Mouse (Mus musculus): Measurements from ENCODE around the gene Farsb. TPM values are rescaled to one million over a fixed set of nuclear protein-coding genes. Genes with fewer than 3 reads are reported as not detected.

Farsb gene
- polyA plus RNA-seq, 1 experiment from 2014 or later: 137 TPM

- Histone ChIP-seq H3K4me1 (ENCODE audit: control insufficient read depth, insufficient read depth, low read length) (no peaks in the 10 kb centered on the region), H3K4me3 (ENCODE audit: low read depth, low read length) (no peak overlapping the region), H3K27me3 (ENCODE audit: control insufficient read depth, insufficient read depth, low read length) (no peaks in the 10 kb centered on the region), H3K36me3 (ENCODE audit: control insufficient read depth, insufficient read depth, low read length) (peaks cover 2% of the 10 kb centered on the region; the same call in 1 of the 2 replicates), H3K9ac (replicated peaks; ENCODE audit: low read depth, low read length) (no peak overlapping the region), H3K27ac (ENCODE audit: low read length) (no peak overlapping the region), H3K4me2 (replicated peaks; ENCODE audit: low read depth, low read length) (no peak overlapping the region), H3K9me3 (ENCODE audit: control insufficient read depth, low read depth, low read length) (no peaks in the 10 kb centered on the region)
- WGBS: 73% methylated on average over 2 of the region's 2 CpGs
- no peak for ATAC-seq (ENCODE audit: insufficient number of reproducible peaks, insufficient read depth, low FRiP score, low read depth)
Measured at GRCm38 (mm10) chr1:78422576-78422975, 66.1 kb downstream of the Farsb start.

- H3K36me3 ChIP-seq (ENCODE audit: control insufficient read depth, insufficient read depth, low read length): peaks cover 2% of the 10 kb centered on the region; the same call in 1 of the 2 replicates
- no peak for ATAC-seq (ENCODE audit: insufficient number of reproducible peaks, insufficient read depth, low FRiP score, low read depth)
- no peak overlapping the region for H3K27ac ChIP-seq (ENCODE audit: low read length)
- no peak overlapping the region for H3K9ac ChIP-seq (replicated peaks; ENCODE audit: low read depth, low read length)
- no peaks in the 10 kb centered on the region for H3K27me3 ChIP-seq (ENCODE audit: control insufficient read depth, insufficient read depth, low read length)
- H3K4me1 ChIP-seq (ENCODE audit: control insufficient read depth, insufficient read depth, low read length): no peaks in the 10 kb centered on the region
- H3K4me2 ChIP-seq (replicated peaks; ENCODE audit: low read depth, low read length): no peak overlapping the region
- H3K4me3 ChIP-seq (ENCODE audit: low read depth, low read length): no peak overlapping the region
- WGBS: 83% methylated on average over 5 of the region's 5 CpGs
- no peaks in the 10 kb centered on the region for H3K9me3 ChIP-seq (ENCODE audit: control insufficient read depth, low read depth, low read length)
Measured at GRCm38 (mm10) chr1:78421749-78422148, 66.9 kb downstream of the Farsb start.

- Histone ChIP-seq H3K9me3 (ENCODE audit: control insufficient read depth, low read depth, low read length) (no peaks in the 10 kb centered on the region), H3K4me3 (ENCODE audit: low read depth, low read length) (no peak overlapping the region), H3K9ac (replicated peaks; ENCODE audit: low read depth, low read length) (no peak overlapping the region), H3K27me3 (ENCODE audit: control insufficient read depth, insufficient read depth, low read length) (no peaks in the 10 kb centered on the region), H3K36me3 (ENCODE audit: control insufficient read depth, insufficient read depth, low read length) (peaks cover 2% of the 10 kb centered on the region; the same call in 1 of the 2 replicates), H3K4me1 (ENCODE audit: control insufficient read depth, insufficient read depth, low read length) (no peaks in the 10 kb centered on the region), H3K4me2 (replicated peaks; ENCODE audit: low read depth, low read length) (no peak overlapping the region), H3K27ac (ENCODE audit: low read length) (no peak overlapping the region)
- WGBS: 89% methylated on average over 6 of the region's 6 CpGs
- ATAC-seq (ENCODE audit: insufficient number of reproducible peaks, insufficient read depth, low FRiP score, low read depth): no peak
Measured at GRCm38 (mm10) chr1:78420271-78420670, 68.4 kb downstream of the Farsb start.

- Histone ChIP-seq H3K9me3 (ENCODE audit: control insufficient read depth, low read depth, low read length) (no peaks in the 10 kb centered on the region), H3K27ac (ENCODE audit: low read length) (no peak overlapping the region), H3K4me3 (ENCODE audit: low read depth, low read length) (no peak overlapping the region), H3K9ac (replicated peaks; ENCODE audit: low read depth, low read length) (no peak overlapping the region), H3K4me1 (ENCODE audit: control insufficient read depth, insufficient read depth, low read length) (no peaks in the 10 kb centered on the region), H3K36me3 (ENCODE audit: control insufficient read depth, insufficient read depth, low read length) (peaks cover 2% of the 10 kb centered on the region; the same call in 1 of the 2 replicates), H3K27me3 (ENCODE audit: control insufficient read depth, insufficient read depth, low read length) (no peaks in the 10 kb centered on the region), H3K4me2 (replicated peaks; ENCODE audit: low read depth, low read length) (no peak overlapping the region)
- WGBS: 48% methylated on average over 4 of the region's 4 CpGs
- ATAC-seq (ENCODE audit: insufficient number of reproducible peaks, insufficient read depth, low FRiP score, low read depth): peak; percentile 60
Measured at GRCm38 (mm10) chr1:78419593-78419992, 69.1 kb downstream of the Farsb start.

- Histone ChIP-seq H3K9ac (replicated peaks; ENCODE audit: low read depth, low read length) (no peak overlapping the region), H3K4me3 (ENCODE audit: low read depth, low read length) (no peak overlapping the region), H3K9me3 (ENCODE audit: control insufficient read depth, low read depth, low read length) (no peaks in the 10 kb centered on the region), H3K4me1 (ENCODE audit: control insufficient read depth, insufficient read depth, low read length) (no peaks in the 10 kb centered on the region), H3K27ac (ENCODE audit: low read length) (no peak overlapping the region), H3K36me3 (ENCODE audit: control insufficient read depth, insufficient read depth, low read length) (no peaks in the 10 kb centered on the region; the same call in 1 of the 2 replicates), H3K27me3 (ENCODE audit: control insufficient read depth, insufficient read depth, low read length) (no peaks in the 10 kb centered on the region), H3K4me2 (replicated peaks; ENCODE audit: low read depth, low read length) (no peak overlapping the region)
- no peak for ATAC-seq (ENCODE audit: insufficient number of reproducible peaks, insufficient read depth, low FRiP score, low read depth)
- 95% methylated on average over 9 of the region's 9 CpGs for WGBS
Measured at GRCm38 (mm10) chr1:78417154-78417911, 71.4 kb downstream of the Farsb start.

GRCm38 (mm10) chr1:78414421-78414820 is 74.3 kb downstream of the Farsb start:
- no peak overlapping the region for H3K4me2 ChIP-seq (replicated peaks; ENCODE audit: low read depth, low read length)
- WGBS: 85% methylated on average over 5 of the region's 5 CpGs
- no peaks in the 10 kb centered on the region for H3K9me3 ChIP-seq (ENCODE audit: control insufficient read depth, low read depth, low read length)
- no peaks in the 10 kb centered on the region for H3K36me3 ChIP-seq (ENCODE audit: control insufficient read depth, insufficient read depth, low read length)
- H3K4me3 ChIP-seq (ENCODE audit: low read depth, low read length): no peak overlapping the region
- no peaks in the 10 kb centered on the region for H3K4me1 ChIP-seq (ENCODE audit: control insufficient read depth, insufficient read depth, low read length)
- no peak overlapping the region for H3K27ac ChIP-seq (ENCODE audit: low read length)
- no peaks in the 10 kb centered on the region for H3K27me3 ChIP-seq (ENCODE audit: control insufficient read depth, insufficient read depth, low read length)
- no peak overlapping the region for H3K9ac ChIP-seq (replicated peaks; ENCODE audit: low read depth, low read length)
- ATAC-seq (ENCODE audit: insufficient number of reproducible peaks, insufficient read depth, low FRiP score, low read depth): no peak

- peak; percentile 37; the same call in 1 of the 2 replicates for ATAC-seq (ENCODE audit: insufficient number of reproducible peaks, insufficient read depth, low FRiP score, low read depth)
- H3K36me3 ChIP-seq (ENCODE audit: control insufficient read depth, insufficient read depth, low read length): no peaks in the 10 kb centered on the region
- H3K4me3 ChIP-seq (ENCODE audit: low read depth, low read length): no peak overlapping the region
- no peak overlapping the region for H3K27ac ChIP-seq (ENCODE audit: low read length)
- no peak overlapping the region for H3K4me2 ChIP-seq (replicated peaks; ENCODE audit: low read depth, low read length)
- H3K4me1 ChIP-seq (ENCODE audit: control insufficient read depth, insufficient read depth, low read length): no peaks in the 10 kb centered on the region
- H3K27me3 ChIP-seq (ENCODE audit: control insufficient read depth, insufficient read depth, low read length): no peaks in the 10 kb centered on the region
- no peaks in the 10 kb centered on the region for H3K9me3 ChIP-seq (ENCODE audit: control insufficient read depth, low read depth, low read length)
- 19% methylated on average over 7 of the region's 7 CpGs for WGBS
- no peak overlapping the region for H3K9ac ChIP-seq (replicated peaks; ENCODE audit: low read depth, low read length)
Measured at GRCm38 (mm10) chr1:78412668-78413067, 76.0 kb downstream of the Farsb start.

GRCm38 (mm10) chr1:78409396-78409795 is 79.3 kb downstream of the Farsb start:
- Histone ChIP-seq H3K36me3 (ENCODE audit: control insufficient read depth, insufficient read depth, low read length) (no peaks in the 10 kb centered on the region), H3K27me3 (ENCODE audit: control insufficient read depth, insufficient read depth, low read length) (no peaks in the 10 kb centered on the region), H3K9me3 (ENCODE audit: control insufficient read depth, low read depth, low read length) (no peaks in the 10 kb centered on the region), H3K4me1 (ENCODE audit: control insufficient read depth, insufficient read depth, low read length) (no peaks in the 10 kb centered on the region), H3K9ac (replicated peaks; ENCODE audit: low read depth, low read length) (no peak overlapping the region), H3K4me3 (ENCODE audit: low read depth, low read length) (no peak overlapping the region), H3K27ac (ENCODE audit: low read length) (no peak overlapping the region), H3K4me2 (replicated peaks; ENCODE audit: low read depth, low read length) (no peak overlapping the region)
- ATAC-seq (ENCODE audit: insufficient number of reproducible peaks, insufficient read depth, low FRiP score, low read depth): no peak
- WGBS: 91% methylated on average over 2 of the region's 2 CpGs

GRCm38 (mm10) chr1:78401413-78401812 is 87.3 kb downstream of the Farsb start:
- WGBS: 85% methylated on average over 4 of the region's 4 CpGs
- Histone ChIP-seq H3K27me3 (ENCODE audit: control insufficient read depth, insufficient read depth, low read length) (no peaks in the 10 kb centered on the region), H3K4me2 (replicated peaks; ENCODE audit: low read depth, low read length) (no peak overlapping the region), H3K4me1 (ENCODE audit: control insufficient read depth, insufficient read depth, low read length) (no peaks in the 10 kb centered on the region), H3K9ac (replicated peaks; ENCODE audit: low read depth, low read length) (no peak overlapping the region), H3K27ac (ENCODE audit: low read length) (no peak overlapping the region), H3K9me3 (ENCODE audit: control insufficient read depth, low read depth, low read length) (no peaks in the 10 kb centered on the region), H3K4me3 (ENCODE audit: low read depth, low read length) (no peak overlapping the region), H3K36me3 (ENCODE audit: control insufficient read depth, insufficient read depth, low read length) (no peaks in the 10 kb centered on the region)
- ATAC-seq (ENCODE audit: insufficient number of reproducible peaks, insufficient read depth, low FRiP score, low read depth): no peak
